Mouse (Mus musculus) ES-Bruce4 (cell line): ENCODE measurements around the gene Myh9. TPM values are rescaled to one million over a fixed set of nuclear protein-coding genes. Genes with fewer than 3 reads are reported as not detected.

ENCODE experiments used
- H3K27ac ChIP-seq: 2 replicates; pipeline ENCODE4 v1.5.1; 2012; ENCODE audit warnings: low read length, inconsistent platforms; ENCODE audit not compliant: insufficient read depth
- H3K27me3 ChIP-seq: 2 replicates; pipeline ENCODE4 v1.6.1; 2012; ENCODE audit warnings: mild to moderate bottlenecking, low read length, inconsistent platforms; ENCODE audit not compliant: control insufficient read depth, poor library complexity, insufficient read depth, severe bottlenecking
- H3K36me3 ChIP-seq: 2 replicates; pipeline ENCODE4 v1.6.1; 2012; ENCODE audit warnings: inconsistent platforms, mild to moderate bottlenecking, low read length, moderate library complexity; ENCODE audit not compliant: control insufficient read depth, poor library complexity, insufficient read depth, severe bottlenecking
- H3K4me1 ChIP-seq: one replicate; pipeline ENCODE4 v1.8.1; 2011; ENCODE audit warnings: low read length; ENCODE audit not compliant: control insufficient read depth, insufficient read depth
- H3K4me3 ChIP-seq: 2 replicates; pipeline ENCODE4 v1.5.1; 2011; ENCODE audit warnings: low read depth, mild to moderate bottlenecking, low read length
- H3K9ac ChIP-seq: 2 replicates; pipeline ENCODE4 v1.6.1; 2012; ENCODE audit warnings: low read depth, mild to moderate bottlenecking, inconsistent platforms; ENCODE audit not compliant: poor library complexity, severe bottlenecking
- H3K9me3 ChIP-seq: replicated peaks from 2 replicates; pipeline ENCODE4 v1.6.1; 2012; ENCODE audit warnings: mild to moderate bottlenecking, low read length, inconsistent platforms; ENCODE audit not compliant: control insufficient read depth, poor library complexity, insufficient read depth, severe bottlenecking
- CTCF ChIP-seq: IDR thresholded peaks from one replicate; pipeline ENCODE4 v1.8.1; 2011; ENCODE audit warnings: low read depth, low read length
- EP300 ChIP-seq: IDR thresholded peaks from 2 replicates; pipeline ENCODE4 v1.6.1; 2011; ENCODE audit warnings: low read depth, low read length; ENCODE audit not compliant: insufficient read depth
- POLR2A ChIP-seq: IDR thresholded peaks from one replicate; pipeline ENCODE4 v1.8.1; 2011; ENCODE audit warnings: low read length; ENCODE audit not compliant: insufficient read depth
- polyA plus RNA-seq: library from polyadenylated mRNA; stranded (reverse); fragments of >200 nt; gene quantifications from 2 replicates; pipeline ENCODE4 v1.2.4, GENCODE M21; 2011; ENCODE audit warnings: low read depth; ENCODE audit not compliant: missing spikeins, insufficient read depth, insufficient read length

Gene Myh9
- polyA plus RNA-seq, 1 experiment, result 601 TPM

DNA sequence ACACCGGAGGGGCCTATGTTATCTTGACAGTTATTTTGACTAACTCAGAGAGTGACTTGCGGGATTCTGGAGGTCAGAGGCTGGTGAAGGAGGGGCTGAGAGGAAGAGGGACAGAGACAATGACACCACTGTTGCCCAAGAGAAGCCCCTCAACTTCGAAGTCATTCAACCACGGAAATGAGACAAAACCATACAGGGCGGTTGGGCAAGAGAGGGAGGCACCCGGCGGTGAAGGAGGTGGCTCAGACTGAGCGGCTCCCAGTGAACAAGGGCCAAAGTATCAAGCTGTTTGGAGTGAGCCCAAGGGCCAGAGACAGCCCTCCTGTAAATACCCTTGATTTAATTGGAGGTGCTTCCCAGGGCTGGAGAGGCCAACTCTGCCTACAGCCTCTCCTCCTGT, 13.3 kb upstream of the Myh9 start:
- TF ChIP-seq POLR2A (no peak), EP300 (no peak), CTCF (no peak)
- no peak overlapping the region for H3K4me3 ChIP-seq
- H3K9ac ChIP-seq, result no peak overlapping the region
- 0 out of 2 replicates have a peak, but pooled peaks cover 2% of the 10 kb centered on the region for H3K9me3 ChIP-seq
- no peaks in the 10 kb centered on the region for H3K4me1 ChIP-seq
- H3K27ac ChIP-seq, result no peak overlapping the region
- H3K27me3 ChIP-seq, result no peaks in the 10 kb centered on the region
- no peaks in the 10 kb centered on the region for H3K36me3 ChIP-seq

DNA sequence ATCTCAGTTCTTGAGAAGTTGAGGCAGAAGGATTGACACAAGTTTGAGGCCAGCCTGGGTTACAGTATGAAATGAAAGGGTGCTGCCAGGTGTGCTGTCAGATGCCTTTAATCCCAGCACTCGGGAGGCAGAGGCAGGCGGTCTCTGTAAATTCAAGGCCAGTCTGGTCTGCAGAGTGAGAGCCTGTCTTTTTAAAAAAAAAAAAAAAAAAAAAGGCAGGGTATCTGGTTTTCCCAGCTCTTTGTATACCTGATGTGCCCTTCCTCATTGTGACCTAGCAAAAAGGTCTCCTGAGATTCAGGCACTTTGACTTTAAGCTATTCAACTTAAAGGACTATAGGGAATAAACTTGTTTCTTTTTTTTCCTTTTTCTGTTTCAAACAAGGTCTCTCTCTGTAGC, 10.0 kb upstream of the Myh9 start:
- Histone ChIP-seq H3K27ac (peak overlapping the region; percentile 54; the same call in 1 of the 2 replicates), H3K4me1 (peaks cover 10% of the 10 kb centered on the region), H3K9ac (peak overlapping the region; percentile 44), H3K4me3 (no peak overlapping the region), H3K36me3 (no peaks in the 10 kb centered on the region), H3K27me3 (no peaks in the 10 kb centered on the region), H3K9me3 (0 out of 2 replicates have a peak, but pooled peaks cover 2% of the 10 kb centered on the region)
- TF ChIP-seq POLR2A (no peak), CTCF (no peak), EP300 (no peak)

DNA sequence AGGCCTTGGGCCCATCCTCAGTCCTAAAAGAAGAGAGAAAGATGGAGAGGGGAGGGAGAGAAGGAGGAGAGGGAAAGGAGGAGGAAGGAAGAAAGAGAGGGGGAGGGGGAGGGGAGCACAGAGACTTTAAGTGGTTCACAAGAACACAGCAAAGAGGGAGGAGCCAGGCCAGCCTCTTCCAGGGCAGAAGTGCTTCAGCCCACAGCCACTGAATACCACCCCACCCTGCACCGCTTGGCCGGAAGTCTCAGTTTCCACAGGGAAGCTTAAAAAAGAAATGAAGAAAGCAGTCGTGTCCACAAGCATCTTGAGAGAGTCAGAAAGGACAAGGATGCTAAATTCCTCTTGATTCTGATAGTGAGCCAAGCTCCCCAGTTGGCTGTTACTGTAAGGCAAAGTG, 9.2 kb upstream of the Myh9 start:
- Histone ChIP-seq H3K4me3 (peak overlapping the region; percentile 15; the same call in 1 of the 2 replicates), H3K36me3 (no peaks in the 10 kb centered on the region), H3K27ac (peak overlapping the region; percentile 90), H3K9ac (peak overlapping the region; percentile 44), H3K9me3 (0 out of 2 replicates have a peak, but pooled peaks cover 2% of the 10 kb centered on the region), H3K4me1 (peaks cover 12% of the 10 kb centered on the region), H3K27me3 (no peaks in the 10 kb centered on the region)
- TF ChIP-seq EP300 (peak; percentile 51; the same call in 1 of the 2 replicates), CTCF (no peak)

DNA sequence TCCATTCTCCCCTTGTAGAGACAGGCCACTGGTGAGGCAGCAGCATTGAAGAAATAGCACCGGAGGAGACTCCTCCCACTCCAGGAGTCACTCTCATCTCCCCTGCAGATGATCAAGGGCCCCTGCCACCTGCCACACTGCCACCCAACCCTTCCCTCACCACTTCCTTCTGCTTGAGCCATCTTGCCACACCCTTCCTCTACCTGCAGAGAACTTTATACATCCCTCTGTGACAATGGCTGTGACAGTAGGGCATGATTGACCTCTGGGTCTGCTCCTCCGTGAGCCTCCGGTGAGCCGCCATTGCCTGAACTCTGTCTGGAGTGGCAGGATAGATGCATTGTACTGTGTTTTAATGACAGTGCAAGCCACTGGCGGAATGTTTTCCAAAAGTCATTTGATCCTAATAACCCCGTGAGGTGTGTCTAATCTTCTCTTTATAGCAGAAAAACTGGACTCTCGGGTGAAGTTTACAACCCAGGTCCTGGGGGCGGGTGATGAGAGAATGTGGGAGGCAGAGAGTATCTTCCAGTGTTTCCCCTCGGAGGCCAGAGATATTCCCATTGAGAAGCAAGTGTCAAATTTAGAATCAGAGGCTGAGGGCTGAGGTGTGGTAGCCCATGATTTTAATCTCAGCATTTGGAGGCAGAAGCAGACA, 7.7 kb upstream of the Myh9 start:
- Histone ChIP-seq H3K9me3 (0 out of 2 replicates have a peak, but pooled peaks cover 2% of the 10 kb centered on the region), H3K4me1 (peaks cover 12% of the 10 kb centered on the region), H3K27me3 (no peaks in the 10 kb centered on the region), H3K27ac (peak overlapping the region; percentile 49), H3K9ac (peak overlapping the region; percentile 10; the same call in 1 of the 2 replicates), H3K36me3 (no peaks in the 10 kb centered on the region), H3K4me3 (peak overlapping the region; percentile 24)
- TF ChIP-seq EP300 (no peak), CTCF (no peak), POLR2A (no peak)

DNA sequence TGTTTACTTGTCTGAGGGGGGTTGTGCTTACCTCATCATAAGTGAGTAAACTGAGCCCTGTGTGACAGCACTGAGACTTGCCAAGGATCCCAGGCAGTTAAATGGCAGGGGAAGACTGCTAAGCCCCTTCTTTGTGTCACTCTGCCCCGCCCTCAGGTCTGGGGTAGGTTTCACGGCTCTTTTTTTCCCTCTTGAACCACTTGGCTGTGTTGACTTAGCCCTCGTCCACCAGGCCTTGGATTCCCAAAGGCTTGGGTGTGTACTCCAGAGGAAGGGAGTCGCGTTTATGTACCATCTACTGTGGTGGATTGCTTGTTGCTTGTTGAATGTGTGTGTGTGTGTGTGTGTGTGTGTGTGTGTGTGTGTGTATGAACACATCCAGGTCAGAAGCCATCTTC, 7.1 kb upstream of the Myh9 start:
- Histone ChIP-seq H3K4me3 (no peak overlapping the region), H3K36me3 (no peaks in the 10 kb centered on the region), H3K9me3 (0 out of 2 replicates have a peak, but pooled peaks cover 2% of the 10 kb centered on the region), H3K27me3 (no peaks in the 10 kb centered on the region), H3K4me1 (peaks cover 12% of the 10 kb centered on the region), H3K27ac (peak overlapping the region; percentile 49), H3K9ac (0 out of 2 replicates have a peak overlapping the region, but pooled peaks have one; percentile 10)
- no peak for TF ChIP-seq POLR2A
- TF ChIP-seq EP300, result no peak
- TF ChIP-seq CTCF, result no peak

DNA sequence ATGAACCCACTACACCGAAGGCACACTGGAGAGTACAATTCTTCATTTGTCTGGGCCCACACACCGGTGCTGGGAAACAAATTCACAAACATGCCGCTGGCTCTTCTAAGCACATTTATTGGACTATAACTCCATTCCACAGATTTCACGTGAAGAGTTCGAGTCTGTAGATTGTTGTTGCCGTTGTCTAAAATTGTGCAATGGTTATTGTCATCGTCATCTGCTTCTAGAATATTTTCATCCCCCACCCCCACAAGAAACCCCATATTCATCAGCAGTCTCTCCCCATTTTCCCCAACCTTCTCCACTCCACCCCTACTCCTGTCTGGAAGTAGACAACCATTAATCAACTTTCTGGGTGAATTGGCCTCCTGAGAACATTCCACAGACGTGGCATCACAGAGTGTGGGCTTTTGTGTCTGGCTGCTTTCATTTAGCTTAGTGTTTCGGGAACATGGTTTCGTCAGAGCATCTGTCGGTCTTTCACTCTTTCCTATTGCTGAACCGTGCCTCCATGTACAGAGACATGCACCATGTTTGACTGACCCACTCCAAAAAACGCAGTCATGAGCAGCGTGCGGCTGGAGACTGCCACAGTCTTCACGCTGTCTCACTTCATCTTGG, 6.6 kb upstream of the Myh9 start:
- 0 out of 2 replicates have a peak, but pooled peaks cover 2% of the 10 kb centered on the region for H3K9me3 ChIP-seq
- H3K27me3 ChIP-seq, result no peaks in the 10 kb centered on the region
- H3K4me3 ChIP-seq, result no peak overlapping the region
- no peak overlapping the region for H3K9ac ChIP-seq
- TF ChIP-seq CTCF (no peak), EP300 (no peak), POLR2A (no peak)
- peaks cover 12% of the 10 kb centered on the region for H3K4me1 ChIP-seq
- peak overlapping the region; percentile 49 for H3K27ac ChIP-seq
- no peaks in the 10 kb centered on the region for H3K36me3 ChIP-seq
